Comparison of ENCODE assay signal across 15 mouse cellular contexts in the genomic region with DNA sequence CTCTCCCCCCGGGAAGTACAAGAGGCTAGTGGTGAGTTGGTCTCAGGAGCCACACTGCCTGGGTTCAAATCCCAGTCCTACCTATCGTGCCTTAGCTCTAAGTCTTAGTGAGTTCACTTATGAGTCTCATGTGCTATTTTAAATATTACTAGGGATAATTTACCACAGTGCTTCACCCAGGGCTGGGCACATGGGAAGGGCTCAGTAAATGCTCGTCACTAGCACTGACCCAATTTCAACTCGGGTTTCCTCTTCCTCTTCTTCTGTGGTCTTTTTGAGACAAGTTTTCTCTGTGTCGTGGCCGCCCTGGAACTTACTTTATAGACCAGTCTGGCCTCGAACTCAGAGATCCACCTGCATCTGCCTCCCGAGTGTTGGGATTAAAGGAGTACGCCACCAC.
"Had no signal": no experiment of that assay in that cellular context is flagged by ENCODE, and none has a peak within 500 bp of the region (broad histone marks: within the 10 kb centered on the region; RNA-seq: fewer than 3 reads in every experiment).

No protein-coding gene starts in this region.

- H3K9ac ChIP-seq: liver, embryonic 13.5 days; midbrain, embryonic 12.5 days; midbrain, embryonic 15.5 days; neural tube, embryonic 13.5 days had no signal

- DNase-seq: kidney, adult 2 months; kidney, postnatal 25 days; layer of hippocampus, postnatal 36 days; liver, embryonic 13.5 days; lung, adult 2 months; lung, postnatal 14 days; lung, postnatal 4 days; retina, postnatal 1 day had no signal

- H3K4me3 ChIP-seq: left cerebral cortex, adult 2 months; liver, embryonic 13.5 days; midbrain, embryonic 12.5 days; midbrain, embryonic 15.5 days; myocyte; neural tube, embryonic 13.5 days had no signal

- H3K36me3 ChIP-seq: midbrain, embryonic 12.5 days; midbrain, embryonic 15.5 days; neural tube, embryonic 13.5 days had no signal

- H3K27ac ChIP-seq: kidney, postnatal 0 days; left cerebral cortex, adult 2 months; liver, embryonic 13.5 days; midbrain, embryonic 12.5 days; midbrain, embryonic 15.5 days; neural tube, embryonic 13.5 days had no signal

- H3K4me1 ChIP-seq: midbrain, embryonic 12.5 days; midbrain, embryonic 15.5 days; neural tube, embryonic 13.5 days had no signal

- H3K4me2 ChIP-seq: liver, embryonic 13.5 days; midbrain, embryonic 12.5 days; midbrain, embryonic 15.5 days; neural tube, embryonic 13.5 days had no signal

- ATAC-seq: intestine, postnatal 0 days; midbrain, embryonic 15.5 days had no signal

- H3K27me3 ChIP-seq: liver, embryonic 13.5 days; midbrain, embryonic 12.5 days; midbrain, embryonic 15.5 days; neural tube, embryonic 13.5 days had no signal

- H3K9me3 ChIP-seq: liver, embryonic 13.5 days; midbrain, embryonic 15.5 days; neural tube, embryonic 13.5 days had no signal
